Mouse (Mus musculus) cerebellum, adult 2 months (tissue): Measurements from ENCODE around the gene Nyap1.

Experiments
- CTCF ChIP-seq: fragments of 200-500 bp; IDR thresholded peaks from 2 replicates; pipeline ENCODE4 v1.5.1; 2011; ENCODE audit warnings: low read depth, mild to moderate bottlenecking, control low read depth, low read length, moderate library complexity, borderline replicate concordance; ENCODE audit not compliant: insufficient read depth
- POLR2A ChIP-seq: fragments of 200-500 bp; IDR thresholded peaks from 2 replicates; pipeline ENCODE4 v1.6.1; 2011; ENCODE audit warnings: low read length, control low read depth, borderline replicate concordance; ENCODE audit not compliant: insufficient read depth

DNA sequence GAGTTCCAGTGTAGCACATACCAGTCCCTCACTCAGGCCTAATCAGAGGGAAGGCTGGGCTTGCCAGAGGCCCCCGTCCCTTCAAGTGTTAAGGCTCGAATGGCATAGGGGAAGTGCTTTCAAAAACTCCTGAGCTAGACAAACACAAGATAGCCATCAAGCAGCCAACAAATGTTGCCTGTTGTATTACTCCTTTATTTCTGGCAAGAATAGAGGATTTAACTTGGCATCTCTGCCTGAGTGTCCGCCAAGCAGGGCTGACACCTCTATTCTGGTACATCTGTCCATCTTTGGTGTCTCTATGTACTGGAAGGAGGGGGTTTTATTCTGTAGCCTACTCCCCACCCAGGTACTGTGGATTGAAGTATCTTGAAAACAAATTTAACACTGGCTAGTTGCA, 14.7 kb upstream of the Nyap1 start:
- TF ChIP-seq CTCF = no peak
- no peak for TF ChIP-seq POLR2A
